In the genomic region with DNA sequence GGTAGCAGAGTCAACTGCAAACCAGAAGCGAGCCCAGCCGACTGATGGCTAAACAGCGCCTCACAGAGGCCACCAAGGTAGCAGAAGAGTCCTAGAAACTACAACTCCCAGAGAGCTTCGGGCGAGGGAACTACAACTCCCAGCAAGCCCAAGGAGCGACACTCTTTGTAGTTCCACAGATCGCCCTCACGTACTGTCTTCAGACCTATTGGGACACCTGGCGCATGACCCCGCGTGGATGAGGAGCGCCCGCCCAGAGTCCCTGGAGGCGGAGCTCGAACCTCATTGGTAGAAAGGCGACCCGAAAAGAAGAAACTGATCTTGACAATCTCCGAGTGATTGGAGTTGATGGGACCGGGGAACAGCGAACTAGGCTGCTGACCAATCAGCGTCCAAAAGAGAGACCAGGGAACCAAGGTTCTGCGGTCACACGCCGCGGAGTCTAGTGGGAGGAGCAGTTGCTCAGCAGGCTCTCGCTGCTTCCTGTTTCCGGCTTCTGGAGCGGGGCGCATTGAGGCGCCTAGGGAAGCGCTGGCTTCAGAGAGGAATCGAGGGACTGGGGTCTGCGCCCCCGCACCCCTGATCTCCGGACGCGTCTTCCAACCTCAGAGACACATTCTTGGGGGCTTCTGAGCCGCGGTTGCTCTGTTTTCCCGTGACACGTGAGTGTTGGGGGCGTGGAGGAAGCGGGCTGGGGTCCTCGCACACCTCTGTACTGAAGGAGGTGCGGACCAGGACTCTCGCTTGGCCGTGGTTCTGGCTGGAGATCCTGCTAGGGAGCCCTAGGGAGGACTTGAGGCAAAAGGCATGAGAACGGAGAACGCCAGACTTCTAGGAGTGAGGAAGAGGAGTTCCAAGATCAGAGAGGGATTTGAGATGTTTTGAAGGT, we compare ENCODE assay signal across 8 mouse cellular contexts. TPM values are rescaled to one million over a fixed set of nuclear protein-coding genes. Genes with fewer than 3 reads are reported as not detected.
DNase-seq lines count a peak whose midpoint lies in the region; ATAC-seq and TF ChIP-seq lines count a peak whose summit lies in the region.

A gene (plus strand): TSS at position 216 of the 889 bp plus-strand sequence.

- peak; percentile 99 for ATAC-seq in forebrain, embryonic 15.5 days (replicated peaks)
- ATAC-seq in neutrophil, adult 5-6 weeks (ENCODE audit: extremely low read depth, insufficient number of reproducible peaks, low FRiP score, poor library complexity, severe bottlenecking) = peak; percentile 93

- intact Hi-C loops in heart, postnatal 25 days (cut with DNase I) = loop anchor here (1.0 to 5.0 kb wide), 3 partner anchors 32 to 746 kb away; a partner anchor contains a TSS

- under 1% methylated on average over 49 of the region's 49 CpGs for whole genome bisulfite sequencing in forebrain, embryonic 15.5 days
- WGBS in lung, adult 2 months = under 1% methylated on average over 49 of the region's 49 CpGs

- peak; percentile 96 for DNase-seq in ES-E14 (ENCODE audit: low read depth, low spot score)
- DNase-seq in cerebellum, adult 11-12 months = peak; percentile 99
- DNase-seq in heart, postnatal 25 days (ENCODE audit: low spot score) = peak; percentile 93
- peak; percentile 99 for DNase-seq in layer of hippocampus, adult 18-20 months (ENCODE audit: low spot score in 2 of 2)
- DNase-seq in lung, adult 2 months = peak; percentile 93
- DNase-seq in thymus, adult 18-20 months = peak; percentile 96 to 98

- H3K27ac ChIP-seq in ES-E14 (ENCODE audit: insufficient read depth, low read depth, low read length, poor library complexity, severe bottlenecking) = peak within 1 kb of the TSS; percentile 68
- H3K27ac ChIP-seq in forebrain, embryonic 15.5 days (replicated peaks) = peak within 1 kb of the TSS; percentile 71

- peak within 1 kb of the TSS; percentile 94 for H3K9ac ChIP-seq in ES-E14 (ENCODE audit: insufficient read depth, low read depth, low read length, poor library complexity, severe bottlenecking)
- H3K9ac ChIP-seq in forebrain, embryonic 15.5 days (replicated peaks) = peak within 1 kb of the TSS; percentile 78

- peaks cover 0 to 3% of the 10 kb centered on the region in 2 experiments; a peak in 2 of 4 replicates for H3K4me1 ChIP-seq in ES-E14 (ENCODE audit: control insufficient read depth in 2 of 2, insufficient read depth in 2 of 2, low read length in 2 of 2, poor library complexity in 1 of 2)
- peaks cover 26% of the 10 kb centered on the region for H3K4me1 ChIP-seq in forebrain, embryonic 15.5 days
- H3K4me1 ChIP-seq in lung, adult 2 months (ENCODE audit: control insufficient read depth, insufficient read depth, low read length) = peaks cover 5% of the 10 kb centered on the region; the same call in 1 of the 2 replicates

- TF ChIP-seq CTCF in lung, adult 2 months (IDR thresholded peaks at IDR 0.05; ENCODE audit: insufficient read depth, low read length) = peak; percentile 85

- H3K36me3 ChIP-seq in ES-E14 (ENCODE audit: control insufficient read depth, insufficient read depth, low read length, poor library complexity, severe bottlenecking) = peaks cover 8% of the 10 kb centered on the region
- H3K36me3 ChIP-seq in forebrain, embryonic 15.5 days = peaks cover 16% of the 10 kb centered on the region

- H3K4me3 ChIP-seq in ES-E14 (ENCODE audit: insufficient read depth in 1 of 2, low read depth in 1 of 2, low read length in 2 of 2, poor library complexity in 1 of 2, severe bottlenecking in 1 of 2) = peak within 1 kb of the TSS; percentile 88 to 97
- H3K4me3 ChIP-seq in forebrain, embryonic 15.5 days = peak within 1 kb of the TSS; percentile 74
- H3K4me3 ChIP-seq in lung, adult 2 months (replicated peaks; ENCODE audit: extremely low read depth, low read depth, low read length) = peak within 1 kb of the TSS; percentile 95

- no peaks in the 10 kb centered on the region for H3K9me3 ChIP-seq in ES-E14 (ENCODE audit: control insufficient read depth, insufficient read depth, low read depth, low read length)
- no peaks in the 10 kb centered on the region for H3K9me3 ChIP-seq in forebrain, embryonic 15.5 days

- no peaks in the 10 kb centered on the region for H3K27me3 ChIP-seq in forebrain, embryonic 15.5 days

- in situ Hi-C loops in ES-E14 (cut with MboI; ENCODE audit: low sequenced_read_pairs in 2 of 2, unreplicated experiment in 2 of 2) = no loop called here

- peak; percentile 74; the same call in 1 of the 2 replicates for TF ChIP-seq POLR2A in lung, adult 2 months (IDR thresholded peaks at IDR 0.05; ENCODE audit: borderline replicate concordance, extremely low read depth, low read depth, low read length)

- H3K4me2 ChIP-seq in forebrain, embryonic 15.5 days (replicated peaks) = peak within 1 kb of the TSS; percentile 73

TF ChIP-seq in ES-E14, 5 proteins besides CTCF, POLR2A, EP300 and RAD21:
- TF ChIP-seq HCFC1 (IDR thresholded peaks at IDR 0.05; ENCODE audit: borderline replicate concordance, insufficient read depth, low read length) (peak; percentile 100), ZNF384 (IDR thresholded peaks at IDR 0.05; ENCODE audit: low read depth, low read length) (no peak), ZC3H11A (IDR thresholded peaks at IDR 0.05; ENCODE audit: borderline replicate concordance, low read depth, low read length) (0 out of 2 replicates have a peak, but pooled peaks have one; percentile 5), CHD2 (IDR thresholded peaks at IDR 0.05; ENCODE audit: low read depth, low read length) (peak; percentile 68; the same call in 1 of the 2 replicates), MAFK (IDR thresholded peaks at IDR 0.05; ENCODE audit: insufficient read depth, low read depth, low read length) (no peak)

RNA-seq across cellular contexts. Expression of the gene that starts here (rescaled TPM):
- total RNA-seq in ES-E14 (2012; rRNA removed) = 297 and 332 TPM in 2 replicates
- 55.1 and 55.8 TPM in 2 replicates for polyA plus RNA-seq in forebrain, embryonic 15.5 days (2015; fragmentation: Nextera tagmentation; extraction: Ambion mirVana)
- 10 to 100 TPM; 36.4 to 41.4 TPM for total RNA-seq in heart, postnatal 25 days (2021)
- total RNA-seq in layer of hippocampus, adult 18-20 months (2021) = 10 to 100 TPM; 83.6 to 84.1 TPM
- 49.8 and 79.0 TPM in 2 replicates for polyA plus RNA-seq in lung, adult 2 months (2012; rRNA removed)
- total RNA-seq in neutrophil, adult 5-6 weeks (2017) = 140 and 155 TPM in 2 replicates

Comparison
In these comparisons a context has a peak if more than half of its experiments do, and no peak if none do; other contexts are left out.
1. Peak in every context shown above with its lines: DNase-seq, ATAC-seq, H3K4me3 ChIP-seq and H3K27ac ChIP-seq.